Mouse (Mus musculus) midbrain, embryonic 14.5 days (tissue): ENCODE data around the gene Ifit3b. TPM values are rescaled to one million over a fixed set of nuclear protein-coding genes. Genes with fewer than 3 reads are reported as not detected.
A peak's percentile ranks its signal among the peaks of the same experiment; 100 is the strongest.
"Not testable (repeated sequence)": the region's sequence is repeated elsewhere in the genome, so short reads cannot be mapped to it uniquely, and the experiment has no call there.

Experiments used
- ATAC-seq: fragments of 200-750 bp; cut with Nextera tagmentation; 2 replicates; pipeline ENCODE4 v1.8.0; 2017; ENCODE audit warnings: moderate number of reproducible peaks, moderate library complexity; ENCODE audit not compliant: low FRiP score, low TSS enrichment
- DNase-seq: peaks from one replicate; pipeline ENCODE4 v3.0.0-alpha.2; 2015
- H3K27ac ChIP-seq: fragments of 300-500 bp; sonication (generic); replicated peaks from 2 replicates; pipeline ENCODE4 v1.5.1; 2014; ENCODE audit warnings: mild to moderate bottlenecking, low read depth, low read length, moderate library complexity
- H3K27me3 ChIP-seq: fragments of 300-500 bp; sonication (generic); 2 replicates; pipeline ENCODE4 v1.6.1; 2014; ENCODE audit warnings: low read length, control low read depth, mixed read lengths; ENCODE audit not compliant: control insufficient read depth, insufficient read depth
- H3K36me3 ChIP-seq: fragments of 300-500 bp; sonication (generic); 2 replicates; pipeline ENCODE4 v1.6.1; 2014; ENCODE audit warnings: low read length, control low read depth; ENCODE audit not compliant: control insufficient read depth, insufficient read depth
- H3K4me1 ChIP-seq: fragments of 300-500 bp; sonication (generic); 2 replicates; pipeline ENCODE4 v1.6.1; 2014; ENCODE audit warnings: mild to moderate bottlenecking, antibody characterized with exemption, low read length, control low read depth; ENCODE audit not compliant: control insufficient read depth, insufficient read depth
- H3K4me2 ChIP-seq: fragments of 300-500 bp; sonication (generic); 2 replicates; pipeline ENCODE4 v1.6.1; 2014; ENCODE audit warnings: mild to moderate bottlenecking, low read length, moderate library complexity
- H3K4me3 ChIP-seq: fragments of 300-500 bp; sonication (generic); replicated peaks from 2 replicates; pipeline ENCODE4 v1.5.1; 2014; ENCODE audit warnings: low read depth, low read length
- H3K9ac ChIP-seq: fragments of 300-500 bp; sonication (generic); replicated peaks from 2 replicates; pipeline ENCODE4 v1.6.1; 2014; ENCODE audit warnings: mild to moderate bottlenecking, low read length, moderate library complexity
- H3K9me3 ChIP-seq: fragments of 300-500 bp; sonication (generic); 2 replicates; pipeline ENCODE4 v1.6.1; 2016; ENCODE audit warnings: low read length, control low read depth, mixed read lengths; ENCODE audit not compliant: control insufficient read depth
- WGBS: fragments of 180-500 bp; shearing (Covaris S2); extraction: QIAGEN DNeasy Blood & Tissue Kit; methylation state at CpG from one replicate; pipeline ENCODE4 v1.1.7; 2014; 5-methylcytosine and 5-hydroxymethylcytosine counted together
- polyA plus RNA-seq: library from polyadenylated mRNA; unstranded; fragments of >200 nt; fragmentation: Nextera tagmentation; extraction: Ambion mirVana; gene quantifications from 2 replicates; pipeline ENCODE4 v1.2.1, GENCODE M21; 2014

The Ifit3b gene
- polyA plus RNA-seq, 1 experiment from 2014 or later = 1.2 TPM

DNA sequence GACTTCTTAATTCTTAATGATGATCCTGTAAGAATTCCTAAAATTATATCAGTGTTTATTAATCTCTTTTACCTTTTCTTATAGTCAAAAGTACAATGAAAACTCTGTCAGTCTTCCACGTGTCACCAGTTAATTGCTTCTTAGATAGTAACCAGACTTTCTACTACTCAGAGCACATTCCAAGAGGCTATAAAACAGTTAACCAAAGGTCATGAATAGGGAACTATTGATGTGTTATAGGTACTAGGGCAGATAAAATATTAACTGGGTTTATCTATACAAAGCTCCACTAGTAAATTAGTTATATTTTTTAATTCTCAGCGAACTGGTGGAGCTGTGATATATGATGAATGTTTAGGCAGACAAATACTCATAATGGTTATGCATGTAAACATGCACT is 19.7 kb downstream of the Ifit3b start:
- no peaks in the 10 kb centered on the region for H3K36me3 ChIP-seq
- ATAC-seq (no peak), DNase-seq (no peak)
- H3K4me1 ChIP-seq = no peaks in the 10 kb centered on the region
- no peaks in the 10 kb centered on the region for H3K9me3 ChIP-seq
- H3K27me3 ChIP-seq = no peaks in the 10 kb centered on the region
- no peak overlapping the region for H3K4me3 ChIP-seq
- H3K27ac ChIP-seq = no peak overlapping the region
- WGBS = 82% methylated on average over 2 of the region's 2 CpGs
- H3K4me2 ChIP-seq = no peak overlapping the region
- H3K9ac ChIP-seq = no peak overlapping the region

DNA sequence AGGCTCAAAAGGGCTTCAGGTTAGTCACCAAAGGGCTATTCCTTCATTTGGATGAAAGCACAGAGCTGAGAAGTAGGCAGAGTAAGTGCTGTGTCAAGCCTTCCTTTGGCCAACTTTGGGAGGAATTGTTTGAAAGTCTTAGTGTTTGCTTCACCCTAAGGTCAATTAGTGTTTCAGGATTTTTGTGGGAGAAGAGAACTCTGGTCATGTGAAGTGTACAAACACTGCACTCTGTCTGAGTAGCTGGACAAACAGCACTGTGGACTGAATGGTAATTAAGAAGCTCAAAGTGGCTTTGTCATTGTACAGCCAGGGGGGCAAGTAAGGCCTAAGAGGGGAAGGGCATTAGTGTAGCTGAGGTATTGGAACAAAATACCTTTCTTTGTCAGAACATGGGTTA is 23.7 kb downstream of the Ifit3b start:
- no peak overlapping the region for H3K4me3 ChIP-seq
- H3K9ac ChIP-seq = no peak overlapping the region
- no peak overlapping the region for H3K27ac ChIP-seq
- H3K4me2 ChIP-seq = no peak overlapping the region
- no peaks in the 10 kb centered on the region for H3K36me3 ChIP-seq
- H3K4me1 ChIP-seq = no peaks in the 10 kb centered on the region
- H3K27me3 ChIP-seq = no peaks in the 10 kb centered on the region
- ATAC-seq (no peak), DNase-seq (no peak)
- H3K9me3 ChIP-seq = no peaks in the 10 kb centered on the region

- Histone ChIP-seq H3K27me3 (no peaks in the 10 kb centered on the region), H3K4me1 (no peaks in the 10 kb centered on the region), H3K9me3 (no peaks in the 10 kb centered on the region), H3K9ac (no peak overlapping the region), H3K4me2 (no peak overlapping the region), H3K4me3 (no peak overlapping the region), H3K36me3 (no peaks in the 10 kb centered on the region), H3K27ac (no peak overlapping the region)
- ATAC-seq (no peak), DNase-seq (no peak)
- WGBS = 90% methylated on average over 2 of the region's 2 CpGs
Observed at GRCm38 (mm10) chr19:34633484-34633883, 25.7 kb downstream of the Ifit3b start.

DNA sequence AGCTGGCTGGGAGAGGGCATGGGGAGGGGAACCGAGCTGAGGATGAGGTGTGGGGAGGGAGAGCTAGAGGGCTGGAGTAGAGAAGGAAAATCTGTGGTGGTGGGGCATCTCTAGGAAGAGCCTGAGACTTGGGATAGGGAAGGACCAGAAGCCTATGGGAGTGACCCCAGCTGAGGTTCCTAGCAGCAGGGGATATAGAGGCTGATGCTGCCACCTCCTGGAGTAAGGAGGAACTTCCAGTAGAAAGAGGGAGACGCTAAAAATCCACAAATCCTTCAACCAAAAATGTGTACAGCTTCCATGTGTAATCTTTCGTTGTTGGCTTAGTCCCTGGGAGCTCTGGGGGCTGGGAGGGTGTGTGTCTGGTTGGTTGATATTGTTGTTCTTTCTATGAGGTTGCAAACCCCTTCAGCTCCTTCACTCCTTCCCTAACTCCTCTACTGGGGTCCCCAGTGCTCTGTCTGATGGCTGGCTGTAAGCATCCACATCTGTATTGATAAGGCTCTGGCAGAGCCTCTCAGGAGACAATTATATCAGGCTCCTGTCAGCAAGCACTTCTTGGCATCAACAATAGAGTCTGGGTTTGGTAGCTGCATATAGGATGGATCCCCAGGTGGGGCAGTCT is 29.3 kb downstream of the Ifit3b start:
- H3K4me3 ChIP-seq = no peak overlapping the region
- no peak overlapping the region for H3K9ac ChIP-seq
- ATAC-seq (peak; percentile 72), DNase-seq (peak; percentile 76)
- H3K4me1 ChIP-seq = no peaks in the 10 kb centered on the region
- no peaks in the 10 kb centered on the region for H3K27me3 ChIP-seq
- H3K36me3 ChIP-seq = no peaks in the 10 kb centered on the region
- no peaks in the 10 kb centered on the region for H3K9me3 ChIP-seq
- no peak overlapping the region for H3K4me2 ChIP-seq
- WGBS = 12% methylated on average over 3 of the region's 3 CpGs
- H3K27ac ChIP-seq = no peak overlapping the region

DNA sequence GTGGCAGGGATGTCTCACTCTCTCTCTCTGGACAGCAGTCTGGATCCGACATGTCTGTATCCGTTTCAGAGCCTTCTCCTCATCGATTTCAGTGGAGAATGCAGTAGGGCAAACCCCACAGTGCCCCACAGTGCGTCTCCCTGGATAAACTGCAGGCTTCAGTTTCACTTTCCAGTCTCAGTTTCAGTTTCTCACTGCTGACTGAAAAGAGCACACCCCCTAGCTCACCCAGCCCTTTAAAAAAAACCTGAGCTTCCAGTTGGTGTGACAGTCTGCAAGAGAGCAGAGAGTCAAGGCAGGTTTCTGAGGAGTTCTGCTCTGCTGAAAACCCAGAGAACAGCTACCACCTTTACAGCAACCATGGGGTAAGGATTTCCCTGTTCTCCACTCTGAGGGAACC is 32.9 kb downstream of the Ifit3b start, which contains the start of the genes Ifit1bl2 and Ifit1:
Gene Ifit1bl2, minus strand, starts transcription at position 121 of the 400 bp plus-strand sequence.
Gene Ifit1, plus strand, starts transcription at position 249 of the 400 bp plus-strand sequence.
- H3K9me3 ChIP-seq = no peaks in the 10 kb centered on the region
- H3K27me3 ChIP-seq = no peaks in the 10 kb centered on the region
- no peak for ATAC-seq
- H3K9ac ChIP-seq = no peak within 1 kb of the TSS
- H3K27ac ChIP-seq = no peak within 1 kb of the TSS
- H3K4me1 ChIP-seq = no peaks in the 10 kb centered on the region
- 62% methylated on average over 4 of the region's 4 CpGs for whole genome bisulfite sequencing
- DNase-seq = no peak
- H3K4me3 ChIP-seq = no peak within 1 kb of the TSS
- no peaks in the 10 kb centered on the region for H3K36me3 ChIP-seq
- H3K4me2 ChIP-seq = no peak within 1 kb of the TSS

- 82% methylated on average over 5 of the region's 5 CpGs for WGBS
- no peak for DNase-seq
Observed at GRCm38 (mm10) chr19:34642616-34643015, 34.8 kb downstream of the Ifit3b start.

GRCm38 (mm10) chr19:34647630-34648029 is 39.9 kb downstream of the Ifit3b start:
- not testable (repeated sequence) for H3K4me1 ChIP-seq, ATAC-seq, H3K9me3 ChIP-seq, DNase-seq, H3K4me3 ChIP-seq, H3K9ac ChIP-seq, H3K36me3 ChIP-seq, H3K27me3 ChIP-seq, H3K27ac ChIP-seq, H3K4me2 ChIP-seq
- WGBS = 93% methylated on average over 7 of the region's 8 CpGs

More at GRCm38 (mm10) chr19:34642616-34643015, 34.8 kb downstream of the Ifit3b start:
- Histone ChIP-seq H3K4me2 (no peak overlapping the region), H3K4me3 (no peak overlapping the region), H3K36me3 (no peaks in the 10 kb centered on the region), H3K27me3 (no peaks in the 10 kb centered on the region), H3K4me1 (no peaks in the 10 kb centered on the region), H3K9me3 (no peaks in the 10 kb centered on the region), H3K9ac (no peak overlapping the region), H3K27ac (no peak overlapping the region)
- no peak for ATAC-seq

DNA sequence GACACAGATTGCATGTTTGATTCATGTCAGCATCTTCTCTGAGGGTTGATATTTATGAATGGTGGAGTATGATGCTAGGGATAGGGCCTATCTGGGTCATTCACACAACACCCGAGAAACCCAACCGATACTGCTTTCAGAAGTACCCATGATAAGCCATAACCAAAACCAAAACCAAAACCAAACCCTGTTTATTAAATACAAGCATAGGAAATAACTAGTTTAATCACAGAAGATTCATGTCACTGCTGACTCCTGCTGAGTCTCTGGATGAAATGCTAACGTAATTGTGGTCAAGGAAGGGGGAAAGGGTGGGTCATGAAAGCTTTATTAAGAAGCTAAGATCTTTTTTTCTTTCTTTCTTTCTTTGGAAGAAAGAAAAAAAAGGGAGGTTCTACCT is 42.5 kb downstream of the Ifit3b start:
- no peak overlapping the region for H3K9ac ChIP-seq
- H3K4me2 ChIP-seq = no peak overlapping the region
- ATAC-seq = no peak
- H3K9me3 ChIP-seq = no peaks in the 10 kb centered on the region
- 89% methylated on average over 3 of the region's 3 CpGs for WGBS
- H3K27ac ChIP-seq = no peak overlapping the region
- DNase-seq = no peak
- H3K27me3 ChIP-seq = no peaks in the 10 kb centered on the region
- H3K4me3 ChIP-seq = no peak overlapping the region
- H3K36me3 ChIP-seq = no peaks in the 10 kb centered on the region
- no peaks in the 10 kb centered on the region for H3K4me1 ChIP-seq

DNA sequence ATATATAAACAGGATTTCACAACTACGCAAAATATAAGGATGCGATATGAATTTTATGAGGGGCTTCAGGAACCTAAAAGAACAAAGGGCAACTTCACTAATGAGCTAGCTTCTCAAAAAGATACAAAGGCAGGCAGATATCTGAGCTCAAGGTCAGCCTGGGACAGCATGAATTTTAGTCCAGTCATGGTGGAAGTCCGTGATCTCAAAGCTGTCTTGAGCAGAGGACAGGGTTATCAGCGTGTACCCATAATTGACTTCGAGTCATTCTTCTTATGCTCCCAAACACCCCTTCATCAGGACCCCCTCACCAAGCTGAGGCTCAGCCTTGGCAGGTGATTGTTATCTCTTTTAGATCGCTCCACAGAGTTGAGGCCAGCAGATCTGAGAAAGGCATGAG is 43.2 kb downstream of the Ifit3b start:
- no peaks in the 10 kb centered on the region for H3K27me3 ChIP-seq
- no peak overlapping the region for H3K4me2 ChIP-seq
- no peaks in the 10 kb centered on the region for H3K4me1 ChIP-seq
- DNase-seq (no peak), ATAC-seq (no peak)
- 90% methylated on average over 6 of the region's 6 CpGs for WGBS
- H3K4me3 ChIP-seq = no peak overlapping the region
- no peak overlapping the region for H3K9ac ChIP-seq
- H3K9me3 ChIP-seq = no peaks in the 10 kb centered on the region
- no peak overlapping the region for H3K27ac ChIP-seq
- no peaks in the 10 kb centered on the region for H3K36me3 ChIP-seq
